Mouse (Mus musculus) hindbrain, postnatal 0 days (tissue): ENCODE data around the gene Vmn2r98. TPM values are rescaled to one million over a fixed set of nuclear protein-coding genes. Genes with fewer than 3 reads are reported as not detected.
"Not testable (repeated sequence)": the region's sequence is repeated elsewhere in the genome, so short reads cannot be mapped to it uniquely, and the experiment has no call there.

Experiments used
- ATAC-seq: fragments of 200-750 bp; cut with Nextera tagmentation; 2 replicates; pipeline ENCODE4 v1.8.0; 2017; ENCODE audit warnings: mild to moderate bottlenecking, moderate TSS enrichment, moderate library complexity
- DNase-seq: peaks from one replicate; pipeline ENCODE4 v3.0.0-alpha.2; 2015; ENCODE audit warnings: low spot score
- H3K27ac ChIP-seq: fragments of 300-500 bp; sonication (generic); 2 replicates; pipeline ENCODE4 v1.5.1; 2014; ENCODE audit warnings: mild to moderate bottlenecking
- H3K27me3 ChIP-seq: fragments of 300-500 bp; sonication (generic); 2 replicates; pipeline ENCODE4 v1.6.1; 2014; ENCODE audit warnings: low read length, mixed read lengths; ENCODE audit not compliant: insufficient read depth
- H3K36me3 ChIP-seq: fragments of 300-500 bp; sonication (generic); 2 replicates; pipeline ENCODE4 v1.6.1; 2014; ENCODE audit warnings: low read length, mixed read lengths; ENCODE audit not compliant: insufficient read depth
- H3K4me1 ChIP-seq: fragments of 300-500 bp; sonication (generic); 2 replicates; pipeline ENCODE4 v1.6.1; 2014; ENCODE audit warnings: antibody characterized with exemption, low read length, mixed read lengths; ENCODE audit not compliant: insufficient read depth
- H3K4me2 ChIP-seq: fragments of 300-500 bp; sonication (generic); 2 replicates; pipeline ENCODE4 v1.6.1; 2014; ENCODE audit warnings: low read depth, mild to moderate bottlenecking, low read length, moderate library complexity, mixed read lengths
- H3K4me3 ChIP-seq: fragments of 300-500 bp; sonication (generic); 2 replicates; pipeline ENCODE4 v1.5.1; 2014; ENCODE audit warnings: low read length
- H3K9ac ChIP-seq: fragments of 300-500 bp; sonication (generic); replicated peaks from 2 replicates; pipeline ENCODE4 v1.6.1; 2014; ENCODE audit warnings: mild to moderate bottlenecking, low read length, moderate library complexity, mixed read lengths
- H3K9me3 ChIP-seq: fragments of 300-500 bp; sonication (generic); 2 replicates; pipeline ENCODE4 v1.6.1; 2016; ENCODE audit warnings: low read length, mixed read lengths
- CTCF ChIP-seq: IDR thresholded peaks from 2 replicates; pipeline ENCODE4 v1.5.1; 2016; ENCODE audit warnings: antibody characterized with exemption, control low read depth, low read depth
- WGBS: fragments of 180-500 bp; shearing (Covaris S2); extraction: QIAGEN DNeasy Blood & Tissue Kit; methylation state at CpG from one replicate; pipeline ENCODE4 v1.1.7; 2014; 5-methylcytosine and 5-hydroxymethylcytosine counted together
- polyA plus RNA-seq: library from polyadenylated mRNA; unstranded; fragments of >200 nt; fragmentation: Nextera tagmentation; extraction: Ambion mirVana; gene quantifications from 2 replicates; pipeline ENCODE4 v1.2.1, GENCODE M21; 2015
- total RNA-seq: library from RNA; depleted of rRNA; stranded (reverse); fragments of >200 nt; gene quantifications from 2 replicates; pipeline ENCODE4 v1.2.3, GENCODE M21; 2014; rRNA removed

Gene Vmn2r98
- not detected in 2 replicates for total RNA-seq
- not detected in 2 replicates for polyA plus RNA-seq

- ATAC-seq, H3K4me2 ChIP-seq, H3K36me3 ChIP-seq, H3K9me3 ChIP-seq, H3K27ac ChIP-seq, H3K4me3 ChIP-seq, H3K27me3 ChIP-seq, H3K4me1 ChIP-seq, H3K9ac ChIP-seq, DNase-seq: not testable (repeated sequence)
Observed at GRCm38 (mm10) chr17:19053160-19053559, at the start of gene Vmn2r98. TSS of gene Vmn2r98 (plus strand) at chr17:19053460.

DNA sequence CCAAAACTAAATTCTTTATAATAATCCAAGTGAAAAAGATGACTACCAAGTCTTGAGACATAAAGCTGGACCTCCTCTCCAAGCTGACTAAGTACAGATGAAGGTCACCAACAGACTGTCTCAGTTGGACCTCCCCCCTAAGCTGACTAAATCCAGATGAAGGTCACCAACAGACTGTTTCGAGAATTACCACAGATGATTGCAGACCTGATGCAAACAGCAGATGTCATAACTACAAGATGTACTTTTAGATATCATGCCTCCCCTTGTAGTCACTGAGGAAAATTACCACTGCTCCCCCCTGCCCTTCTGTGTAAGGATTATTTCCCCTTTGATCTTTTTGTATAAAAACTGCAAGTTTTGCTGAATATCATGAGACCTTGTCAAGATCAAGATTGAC lies 21.8 kb upstream of the Vmn2r98 start:
- not testable (repeated sequence) for H3K4me2 ChIP-seq, H3K9me3 ChIP-seq, H3K27me3 ChIP-seq, H3K27ac ChIP-seq, H3K4me3 ChIP-seq, H3K36me3 ChIP-seq, DNase-seq, H3K4me1 ChIP-seq, ATAC-seq, H3K9ac ChIP-seq
- WGBS, result 64% methylated on average over 1 of the region's 1 CpGs

GRCm38 (mm10) chr17:19031962-19032361 lies 21.3 kb upstream of the Vmn2r98 start:
- no peak for ATAC-seq
- Histone ChIP-seq H3K27ac (no peak overlapping the region), H3K4me1 (no peaks in the 10 kb centered on the region), H3K9ac (no peak overlapping the region), H3K36me3 (no peaks in the 10 kb centered on the region), H3K4me3 (no peak overlapping the region), H3K4me2 (no peak overlapping the region), H3K9me3 (peaks cover 4% of the 10 kb centered on the region; the same call in 1 of the 2 replicates), H3K27me3 (no peaks in the 10 kb centered on the region)
- DNase-seq, result no peak
- WGBS, result 64% methylated on average over 2 of the region's 2 CpGs
- TF ChIP-seq CTCF, result no peak

DNA sequence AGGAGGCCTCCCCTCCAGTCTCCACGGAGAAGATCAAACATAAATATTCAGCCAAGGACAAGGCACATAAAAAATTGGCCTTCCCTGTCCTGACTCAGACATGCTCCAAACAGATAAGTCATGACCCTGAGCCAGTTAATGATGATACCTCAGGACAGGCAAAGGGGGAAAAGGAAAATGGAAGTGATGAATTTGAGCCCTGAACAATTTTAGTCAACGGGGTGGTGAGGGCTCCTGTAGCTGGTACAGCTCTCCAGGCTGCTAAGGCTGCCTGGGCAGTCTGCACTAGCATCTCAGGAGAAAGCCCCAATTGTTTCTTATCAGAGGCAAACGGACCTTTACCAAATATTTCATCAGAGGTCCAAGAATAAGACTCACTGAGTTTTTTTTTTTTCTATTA lies 20.5 kb upstream of the Vmn2r98 start:
- ATAC-seq (no peak), DNase-seq (no peak)
- TF ChIP-seq CTCF, result no peak
- WGBS, result 61% methylated on average over 3 of the region's 3 CpGs
- Histone ChIP-seq H3K4me2 (no peak overlapping the region), H3K9me3 (peaks cover 4% of the 10 kb centered on the region; the same call in 1 of the 2 replicates), H3K9ac (no peak overlapping the region), H3K36me3 (no peaks in the 10 kb centered on the region), H3K27ac (no peak overlapping the region), H3K27me3 (no peaks in the 10 kb centered on the region), H3K4me3 (no peak overlapping the region), H3K4me1 (no peaks in the 10 kb centered on the region)

Other genes with a start within 250 kb of the Vmn2r98 start
- not detected in 2 replicates for gene Vmn2r97, start 139.2 kb upstream of the Vmn2r98 start, total RNA-seq
- gene Vmn2r97, start 139.2 kb upstream of the Vmn2r98 start, polyA plus RNA-seq, result not detected in 2 replicates